Mouse (Mus musculus): Measurements from ENCODE around the gene Mypn. TPM values are rescaled to one million over a fixed set of nuclear protein-coding genes. Genes with fewer than 3 reads are reported as not detected.

The Mypn gene
- polyA plus RNA-seq, 1 experiment from 2014 or later: 0.56 TPM

DNA sequence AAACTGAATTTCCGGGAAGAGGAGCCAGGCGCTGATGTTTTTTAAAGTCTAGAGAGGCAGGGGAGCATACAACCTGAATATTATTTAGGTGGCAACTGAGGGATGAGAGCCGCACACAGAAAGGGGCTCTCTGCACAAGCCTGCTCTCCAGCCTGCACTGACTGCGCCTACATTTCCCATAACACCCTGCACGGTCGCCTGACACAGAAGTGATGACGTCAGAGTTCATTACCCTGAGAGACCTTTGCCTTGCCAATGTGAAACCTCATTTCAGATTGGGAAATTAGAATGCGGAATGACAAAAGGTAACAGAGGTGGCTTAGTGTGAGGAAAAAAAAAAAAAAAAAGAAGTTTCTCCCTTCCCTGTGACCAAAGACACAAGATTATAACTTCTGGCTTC lies 81.2 kb downstream of the Mypn start:
- no peaks in the 10 kb centered on the region for H3K9me3 ChIP-seq
- WGBS: 39% methylated on average over 8 of the region's 8 CpGs
- H3K36me3 ChIP-seq: no peaks in the 10 kb centered on the region
- no peaks in the 10 kb centered on the region for H3K4me1 ChIP-seq
- H3K4me3 ChIP-seq: no peak overlapping the region
- H3K4me2 ChIP-seq: no peak overlapping the region
- no peak for ATAC-seq (ENCODE audit: borderline replicate concordance, extremely low read depth, low FRiP score, low TSS enrichment)
- no peak overlapping the region for H3K27ac ChIP-seq
- H3K27me3 ChIP-seq: no peaks in the 10 kb centered on the region
- H3K9ac ChIP-seq: no peak overlapping the region

DNA sequence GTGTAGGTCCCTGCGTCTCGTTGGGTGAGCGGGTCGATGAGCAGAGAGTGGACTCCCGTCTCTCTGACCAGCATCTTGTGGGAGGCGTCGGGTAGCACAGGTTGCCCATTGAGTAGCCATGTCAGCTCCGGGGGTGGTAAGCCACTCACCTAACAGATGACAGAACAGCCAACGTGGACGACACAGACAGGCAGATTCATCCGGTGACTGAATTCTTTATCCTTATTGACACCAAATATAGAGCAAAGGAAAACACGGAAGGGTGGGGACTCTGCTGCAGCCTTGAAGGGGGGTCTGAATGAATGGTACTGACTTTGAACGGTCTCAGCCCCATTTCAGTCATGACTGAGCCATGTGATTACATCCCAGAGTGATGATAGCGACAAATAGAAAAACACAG lies 81.8 kb downstream of the Mypn start:
- Histone ChIP-seq H3K4me3 (no peak overlapping the region), H3K4me1 (no peaks in the 10 kb centered on the region), H3K9ac (no peak overlapping the region), H3K9me3 (no peaks in the 10 kb centered on the region), H3K27me3 (no peaks in the 10 kb centered on the region), H3K36me3 (no peaks in the 10 kb centered on the region), H3K27ac (no peak overlapping the region), H3K4me2 (no peak overlapping the region)
- 78% methylated on average over 14 of the region's 14 CpGs for WGBS
- no peak for ATAC-seq (ENCODE audit: borderline replicate concordance, extremely low read depth, low FRiP score, low TSS enrichment)

DNA sequence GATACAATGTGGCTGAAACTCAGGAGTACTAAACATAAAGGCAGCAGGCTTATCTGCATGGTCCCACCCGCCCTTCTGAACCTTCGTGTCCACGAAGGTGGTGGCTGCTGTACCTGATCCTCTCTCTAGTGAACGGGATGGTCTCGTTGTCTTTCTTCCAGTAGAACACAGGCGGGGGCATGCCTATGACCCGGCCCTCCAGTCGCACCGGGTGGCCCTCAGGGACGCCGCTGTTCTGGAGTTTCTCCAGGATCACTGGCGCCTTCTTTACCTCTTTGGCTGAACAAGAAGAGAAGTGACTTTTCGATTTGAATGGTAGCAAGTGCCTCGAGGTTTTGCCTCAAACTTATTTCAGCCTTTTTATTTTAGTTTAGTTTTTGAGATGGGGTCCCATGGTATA lies 83.8 kb downstream of the Mypn start:
- no peak overlapping the region for H3K27ac ChIP-seq
- no peak overlapping the region for H3K9ac ChIP-seq
- no peaks in the 10 kb centered on the region for H3K4me1 ChIP-seq
- H3K9me3 ChIP-seq: no peaks in the 10 kb centered on the region
- 79% methylated on average over 14 of the region's 14 CpGs for WGBS
- H3K36me3 ChIP-seq: no peaks in the 10 kb centered on the region
- ATAC-seq (ENCODE audit: borderline replicate concordance, extremely low read depth, low FRiP score, low TSS enrichment): no peak
- no peak overlapping the region for H3K4me2 ChIP-seq
- no peak overlapping the region for H3K4me3 ChIP-seq
- H3K27me3 ChIP-seq: no peaks in the 10 kb centered on the region

DNA sequence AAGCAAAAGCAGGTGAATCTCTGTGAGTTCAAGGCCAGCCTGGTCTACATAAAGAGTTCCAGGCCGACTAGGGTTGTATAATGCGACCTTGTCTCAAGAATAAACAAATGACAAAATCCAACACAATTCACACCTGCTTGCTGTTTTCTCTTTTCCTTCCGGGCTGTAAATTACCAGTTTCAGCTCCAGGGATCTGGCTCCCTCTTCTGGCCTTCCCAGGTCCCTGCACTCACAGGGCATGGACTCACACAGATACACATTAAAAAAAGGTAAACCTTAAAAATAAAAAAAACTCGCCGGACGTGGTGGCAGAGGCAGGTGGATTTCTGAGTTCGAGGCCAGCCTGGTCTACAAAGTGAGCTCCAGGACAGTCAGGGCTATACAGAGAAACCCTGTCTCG lies 86.2 kb downstream of the Mypn start:
- Histone ChIP-seq H3K36me3 (no peaks in the 10 kb centered on the region), H3K27ac (no peak overlapping the region), H3K4me2 (no peak overlapping the region), H3K4me1 (no peaks in the 10 kb centered on the region), H3K9ac (no peak overlapping the region), H3K27me3 (no peaks in the 10 kb centered on the region), H3K9me3 (no peaks in the 10 kb centered on the region), H3K4me3 (no peak overlapping the region)
- WGBS: 89% methylated on average over 8 of the region's 8 CpGs
- no peak for ATAC-seq (ENCODE audit: borderline replicate concordance, extremely low read depth, low FRiP score, low TSS enrichment)

DNA sequence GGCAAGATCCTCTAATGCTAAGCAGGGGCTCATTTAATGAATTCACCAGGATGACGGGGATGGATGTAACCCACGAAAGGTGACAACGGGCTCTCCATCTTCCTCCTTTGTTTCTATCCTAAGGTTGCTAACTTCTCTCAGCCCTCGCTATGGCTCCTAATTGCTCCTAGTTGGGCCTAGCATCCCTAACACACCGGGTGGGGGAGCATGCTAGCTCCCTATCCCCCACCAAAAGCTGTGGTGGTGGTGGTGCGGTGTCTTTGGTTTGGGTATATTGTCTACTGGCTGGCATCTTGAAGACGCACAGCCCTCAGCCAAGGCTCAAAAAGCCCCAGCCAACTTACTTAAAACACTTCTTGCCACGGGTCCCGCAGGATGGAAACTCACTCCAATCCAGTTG lies 87.4 kb downstream of the Mypn start:
- Histone ChIP-seq H3K27ac (no peak overlapping the region), H3K4me1 (no peaks in the 10 kb centered on the region), H3K36me3 (no peaks in the 10 kb centered on the region), H3K27me3 (no peaks in the 10 kb centered on the region), H3K9me3 (no peaks in the 10 kb centered on the region), H3K9ac (no peak overlapping the region), H3K4me2 (no peak overlapping the region), H3K4me3 (no peak overlapping the region)
- no peak for ATAC-seq (ENCODE audit: borderline replicate concordance, extremely low read depth, low FRiP score, low TSS enrichment)
- 88% methylated on average over 9 of the region's 9 CpGs for WGBS

DNA sequence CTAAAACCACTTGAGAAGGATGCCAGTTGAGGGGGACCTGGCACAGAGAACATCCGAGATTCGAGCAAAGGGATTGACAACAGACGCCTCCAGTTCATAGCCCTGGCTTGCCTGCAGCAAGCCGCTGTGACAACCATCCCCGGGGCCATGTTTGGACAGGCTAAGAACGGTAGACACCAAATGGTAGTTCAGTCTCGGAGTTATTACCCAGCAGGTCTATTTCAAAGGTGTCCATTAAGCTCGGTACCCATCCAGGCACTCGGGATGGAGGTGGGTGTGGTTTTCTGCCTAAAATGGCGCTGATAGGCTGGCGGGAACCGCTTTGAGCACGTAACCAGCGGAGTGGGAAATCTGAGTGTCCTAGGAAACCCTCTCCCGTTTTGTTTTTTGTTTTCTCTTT lies 87.9 kb downstream of the Mypn start:
- ATAC-seq (ENCODE audit: borderline replicate concordance, extremely low read depth, low FRiP score, low TSS enrichment): no peak
- Histone ChIP-seq H3K9ac (no peak overlapping the region), H3K4me2 (no peak overlapping the region), H3K4me1 (no peaks in the 10 kb centered on the region), H3K4me3 (no peak overlapping the region), H3K9me3 (no peaks in the 10 kb centered on the region), H3K27ac (no peak overlapping the region), H3K27me3 (no peaks in the 10 kb centered on the region), H3K36me3 (no peaks in the 10 kb centered on the region)
- 85% methylated on average over 15 of the region's 15 CpGs for WGBS

DNA sequence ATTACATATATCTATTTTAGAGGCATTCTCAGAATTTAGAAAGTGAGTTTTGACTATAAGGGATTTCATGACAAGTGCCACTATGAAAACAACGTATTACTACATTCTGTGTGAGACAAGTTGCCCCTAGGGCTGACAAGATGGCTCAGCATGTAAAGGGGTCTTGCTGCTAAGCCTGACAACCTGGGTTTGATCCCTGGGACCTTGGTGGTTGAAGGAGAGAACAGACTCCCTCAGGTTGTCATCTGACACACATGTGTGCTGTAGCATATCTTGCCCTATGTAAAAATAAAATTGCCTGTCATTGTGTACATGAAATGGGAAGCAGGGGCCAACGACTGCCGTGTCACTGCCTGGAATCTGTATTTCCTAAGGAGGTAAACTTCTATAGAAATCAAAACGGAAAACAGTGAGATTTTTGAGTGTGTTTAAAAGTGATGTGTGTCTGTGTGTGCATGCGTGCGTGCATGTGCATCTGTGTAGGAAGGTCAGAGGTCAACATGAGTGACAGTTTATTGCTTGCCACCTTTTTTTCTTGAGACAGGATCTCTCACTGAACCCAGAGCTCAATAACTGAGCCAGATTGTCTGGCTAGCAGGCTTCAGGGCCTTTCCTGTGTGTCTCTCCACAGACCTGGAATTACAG lies 89.9 kb downstream of the Mypn start:
- no peak for ATAC-seq (ENCODE audit: borderline replicate concordance, extremely low read depth, low FRiP score, low TSS enrichment)
- H3K4me2 ChIP-seq: no peak overlapping the region
- WGBS: 76% methylated on average over 6 of the region's 6 CpGs
- no peaks in the 10 kb centered on the region for H3K9me3 ChIP-seq
- H3K9ac ChIP-seq: no peak overlapping the region
- H3K4me3 ChIP-seq: no peak overlapping the region
- no peaks in the 10 kb centered on the region for H3K27me3 ChIP-seq
- no peaks in the 10 kb centered on the region for H3K36me3 ChIP-seq
- no peak overlapping the region for H3K27ac ChIP-seq
- H3K4me1 ChIP-seq: no peaks in the 10 kb centered on the region

DNA sequence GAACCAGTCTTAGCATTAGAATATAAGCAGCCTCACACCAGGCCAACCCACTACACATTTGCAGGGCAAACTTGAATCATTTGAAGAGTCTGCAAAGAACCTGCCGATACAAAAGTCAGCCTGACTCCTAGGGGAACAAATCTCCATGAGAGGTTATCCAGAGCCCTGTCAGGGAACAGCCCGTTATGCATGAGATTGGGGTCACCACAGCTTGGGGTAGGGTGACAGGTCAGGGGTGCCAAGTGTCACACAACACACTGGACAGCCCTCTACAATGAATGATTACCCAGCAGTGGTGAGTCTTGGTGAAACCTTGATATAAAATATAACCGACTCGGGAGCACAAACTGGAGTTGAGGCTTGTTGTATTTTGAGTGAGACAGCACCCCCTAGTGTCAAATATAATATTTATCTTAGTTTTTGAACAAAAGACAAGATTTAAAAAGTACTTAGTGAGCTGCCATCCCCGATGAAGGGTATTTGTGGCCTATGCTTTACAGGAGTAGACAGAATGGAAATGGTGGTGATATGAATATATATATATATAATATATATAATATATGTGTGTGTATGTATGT lies 90.6 kb downstream of the Mypn start:
- no peak overlapping the region for H3K4me3 ChIP-seq
- ATAC-seq (ENCODE audit: borderline replicate concordance, extremely low read depth, low FRiP score, low TSS enrichment): no peak
- H3K4me1 ChIP-seq: no peaks in the 10 kb centered on the region
- H3K36me3 ChIP-seq: no peaks in the 10 kb centered on the region
- WGBS: 46% methylated on average over 5 of the region's 5 CpGs
- H3K9me3 ChIP-seq: no peaks in the 10 kb centered on the region
- H3K27me3 ChIP-seq: no peaks in the 10 kb centered on the region
- no peak overlapping the region for H3K9ac ChIP-seq
- no peak overlapping the region for H3K27ac ChIP-seq
- no peak overlapping the region for H3K4me2 ChIP-seq

DNA sequence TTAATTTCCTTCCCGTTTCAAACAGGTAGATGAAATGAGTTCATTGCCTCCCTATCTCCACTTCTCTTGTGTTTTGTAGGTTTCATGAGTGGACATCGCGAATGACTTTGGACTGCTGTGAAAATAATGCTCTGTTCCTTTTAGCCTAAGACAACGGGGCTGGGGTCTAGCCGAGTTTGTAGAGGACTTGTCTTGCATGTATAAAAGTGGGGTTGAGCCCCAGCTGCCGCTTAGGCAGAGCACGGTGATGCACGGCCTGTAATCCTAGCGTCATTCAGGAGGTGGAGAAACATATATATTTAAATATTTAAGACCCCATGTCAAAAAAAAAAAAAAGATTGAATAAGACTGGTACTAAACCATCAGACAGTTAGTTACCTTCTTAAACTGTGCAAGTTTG lies 103.1 kb downstream of the Mypn start:
- ATAC-seq (ENCODE audit: borderline replicate concordance, extremely low read depth, low FRiP score, low TSS enrichment): no peak
- Histone ChIP-seq H3K27me3 (peaks cover 47% of the 10 kb centered on the region), H3K4me1 (peaks cover 5% of the 10 kb centered on the region), H3K36me3 (no peaks in the 10 kb centered on the region), H3K9me3 (no peaks in the 10 kb centered on the region), H3K4me2 (peak overlapping the region; percentile 97), H3K4me3 (peak overlapping the region; percentile 53), H3K27ac (no peak overlapping the region), H3K9ac (peak overlapping the region; percentile 43)
- 19% methylated on average over 9 of the region's 9 CpGs for WGBS

DNA sequence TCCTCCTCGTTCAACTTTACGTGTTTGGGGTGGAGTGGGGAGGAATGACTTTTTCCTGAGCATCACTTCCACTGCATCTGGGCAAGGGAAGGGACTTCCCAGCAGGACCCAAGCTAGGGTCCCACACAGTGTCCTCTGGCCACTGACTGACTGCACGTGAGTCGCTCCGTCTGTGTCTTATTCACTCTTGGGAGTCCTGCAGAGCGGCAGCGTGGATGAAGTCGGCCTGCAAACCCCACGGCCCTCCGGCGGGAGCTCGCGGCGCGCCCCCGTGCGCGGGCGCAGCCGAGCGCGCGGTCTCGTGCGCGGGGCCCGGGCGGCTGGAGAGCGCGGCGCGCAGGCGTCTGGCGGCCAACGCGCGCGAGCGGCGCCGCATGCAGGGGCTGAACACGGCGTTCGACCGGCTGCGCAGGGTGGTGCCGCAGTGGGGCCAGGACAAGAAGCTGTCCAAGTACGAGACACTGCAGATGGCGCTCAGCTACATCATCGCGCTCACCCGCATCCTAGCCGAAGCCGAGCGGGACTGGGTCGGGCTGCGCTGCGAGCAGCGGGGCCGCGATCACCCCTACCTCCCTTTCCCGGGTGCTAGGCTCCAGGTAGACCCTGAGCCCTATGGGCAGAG lies 103.7 kb downstream of the Mypn start:
- peak overlapping the region; percentile 97 for H3K4me2 ChIP-seq
- peaks cover 47% of the 10 kb centered on the region for H3K27me3 ChIP-seq
- peak overlapping the region; percentile 53 for H3K4me3 ChIP-seq
- H3K9me3 ChIP-seq: no peaks in the 10 kb centered on the region
- H3K27ac ChIP-seq: no peak overlapping the region
- peak overlapping the region; percentile 43 for H3K9ac ChIP-seq
- under 1% methylated on average over 62 of the region's 62 CpGs for WGBS
- ATAC-seq (ENCODE audit: borderline replicate concordance, extremely low read depth, low FRiP score, low TSS enrichment): peak; percentile 90
- H3K4me1 ChIP-seq: peaks cover 5% of the 10 kb centered on the region
- no peaks in the 10 kb centered on the region for H3K36me3 ChIP-seq

DNA sequence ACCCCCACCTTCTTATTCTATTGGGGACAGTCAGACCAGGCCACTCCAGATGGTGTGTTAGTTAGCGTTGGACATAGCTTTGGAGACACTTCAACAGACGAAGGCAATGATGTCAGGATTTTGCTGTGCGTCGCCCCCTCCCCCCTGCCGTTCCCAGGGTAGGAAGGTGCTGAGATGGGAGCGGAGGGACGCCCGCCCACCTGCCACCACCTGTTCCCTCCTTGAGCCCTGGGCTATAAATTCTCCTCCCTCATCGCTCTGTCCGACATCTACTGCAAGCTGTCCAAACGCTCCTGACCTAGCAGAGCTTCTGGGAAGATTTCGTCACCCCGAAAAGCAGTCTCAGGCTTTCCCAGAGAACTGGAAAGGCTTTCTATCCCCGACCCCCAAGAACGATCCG lies 104.2 kb downstream of the Mypn start, which contains the start of gene Atoh7:
Gene Atoh7 (plus strand): TSS at position 131 of the 400 bp plus-strand sequence.
- no peak for ATAC-seq (ENCODE audit: borderline replicate concordance, extremely low read depth, low FRiP score, low TSS enrichment)
- 5% methylated on average over 16 of the region's 16 CpGs for WGBS
- H3K4me3 ChIP-seq: peak within 1 kb of the TSS; percentile 53
- no peak within 1 kb of the TSS for H3K27ac ChIP-seq
- H3K36me3 ChIP-seq: no peaks in the 10 kb centered on the region
- peaks cover 47% of the 10 kb centered on the region for H3K27me3 ChIP-seq
- H3K9ac ChIP-seq: peak within 1 kb of the TSS; percentile 43
- peak within 1 kb of the TSS; percentile 97 for H3K4me2 ChIP-seq
- H3K4me1 ChIP-seq: peaks cover 5% of the 10 kb centered on the region
- H3K9me3 ChIP-seq: no peaks in the 10 kb centered on the region

DNA sequence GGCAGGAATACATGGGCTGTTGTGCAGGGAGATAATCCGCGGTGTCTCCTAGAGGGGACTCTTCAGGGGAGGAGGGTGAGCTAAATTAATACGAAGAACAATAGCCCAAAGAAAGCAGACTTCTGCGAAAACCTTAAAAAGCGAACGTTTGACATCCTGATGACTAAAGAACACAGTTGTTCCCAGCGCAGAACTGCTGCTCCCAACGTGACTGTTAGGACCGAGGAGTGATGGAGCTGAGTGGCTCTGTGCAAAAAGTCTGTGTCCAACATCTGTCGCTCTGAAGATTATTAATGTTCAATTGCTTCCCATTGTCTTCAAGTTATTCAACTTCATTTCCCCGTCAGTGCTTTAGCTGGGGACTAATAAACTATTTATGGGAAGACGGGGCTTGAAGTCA lies 105.6 kb downstream of the Mypn start:
- 60% methylated on average over 12 of the region's 12 CpGs for WGBS

More for the DNA sequence above, 105.6 kb downstream of the Mypn start:
- no peak overlapping the region for H3K4me3 ChIP-seq
- ATAC-seq (ENCODE audit: borderline replicate concordance, extremely low read depth, low FRiP score, low TSS enrichment): no peak
- no peaks in the 10 kb centered on the region for H3K36me3 ChIP-seq
- peaks cover 5% of the 10 kb centered on the region for H3K4me1 ChIP-seq
- H3K27me3 ChIP-seq: peaks cover 47% of the 10 kb centered on the region
- H3K9ac ChIP-seq: no peak overlapping the region
- no peak overlapping the region for H3K4me2 ChIP-seq
- H3K9me3 ChIP-seq: no peaks in the 10 kb centered on the region
- H3K27ac ChIP-seq: no peak overlapping the region

All from lung, embryonic 15.5 days (tissue).